Mouse (Mus musculus): ENCODE data around the gene Myl12a. TPM values are rescaled to one million over a fixed set of nuclear protein-coding genes. Genes with fewer than 3 reads are reported as not detected.

The Myl12a gene
- total RNA-seq, 2 experiments from 2014 or later: 36.0 to 37.1 TPM

DNA sequence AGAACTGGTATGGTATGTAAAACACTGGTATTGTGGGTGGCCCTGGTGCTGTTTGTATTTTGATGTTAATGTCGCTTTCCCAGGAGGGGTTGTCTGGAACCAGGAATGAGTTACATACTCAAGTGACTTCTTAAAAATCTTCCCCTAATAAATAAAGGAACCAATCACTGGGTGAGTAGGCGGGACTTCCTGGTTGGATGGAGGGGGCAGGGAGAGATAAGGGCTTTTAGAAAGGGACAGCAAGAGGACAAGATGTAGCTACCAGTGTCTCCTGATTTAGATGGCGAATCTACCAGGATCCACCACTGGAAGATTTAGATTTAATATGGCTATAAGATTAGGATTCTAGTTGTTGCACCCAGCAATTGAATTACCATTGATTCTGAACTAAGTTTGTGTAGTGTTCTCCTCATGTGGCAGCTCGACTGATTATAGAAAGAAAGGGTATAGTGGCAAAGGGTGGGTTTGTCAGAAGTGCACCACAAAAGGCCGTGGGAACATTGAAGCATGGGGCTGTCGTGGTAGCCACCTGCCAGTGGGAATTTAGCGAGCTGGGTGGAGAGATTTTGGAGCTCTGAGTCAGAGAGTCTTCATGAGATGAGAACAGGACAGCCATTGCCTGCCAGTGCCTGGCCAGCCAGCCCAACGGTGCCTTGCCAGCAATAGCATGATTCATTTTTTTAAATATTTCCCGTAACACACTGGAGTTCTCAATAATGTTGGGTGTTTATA lies 9.4 kb upstream of the Myl12a start:
- no peak for DNase-seq (ENCODE audit: low spot score in 2 of 2)

DNA sequence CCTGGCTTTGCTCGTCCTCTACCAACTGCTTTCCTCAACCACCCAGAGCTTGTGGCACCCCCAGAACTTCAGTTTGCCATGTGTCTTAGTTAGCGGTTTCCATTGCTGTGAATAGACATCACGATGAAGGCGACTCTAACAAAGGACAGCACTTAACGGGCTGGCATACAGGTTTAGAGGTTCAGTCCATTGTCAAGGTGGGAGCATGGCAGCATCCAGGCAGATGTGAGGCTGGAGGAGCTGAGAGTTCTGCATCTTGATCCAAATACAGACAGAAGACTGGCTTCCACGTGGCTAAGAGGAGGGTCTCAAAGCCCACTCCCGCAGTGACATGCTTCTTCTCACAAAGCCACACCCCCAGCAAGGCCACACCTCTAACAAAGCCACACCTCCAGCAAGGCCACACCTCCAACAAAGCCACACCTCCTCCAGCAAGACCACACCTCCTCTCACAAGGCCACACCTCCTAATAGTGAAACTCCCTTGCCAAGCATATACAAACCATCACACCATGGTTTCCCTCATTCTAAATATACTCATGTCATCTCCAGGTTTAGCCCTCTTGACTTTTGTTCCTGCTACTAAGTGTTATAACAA lies 8.1 kb upstream of the Myl12a start:
- DNase-seq (ENCODE audit: low spot score in 2 of 2): no peak

DNA sequence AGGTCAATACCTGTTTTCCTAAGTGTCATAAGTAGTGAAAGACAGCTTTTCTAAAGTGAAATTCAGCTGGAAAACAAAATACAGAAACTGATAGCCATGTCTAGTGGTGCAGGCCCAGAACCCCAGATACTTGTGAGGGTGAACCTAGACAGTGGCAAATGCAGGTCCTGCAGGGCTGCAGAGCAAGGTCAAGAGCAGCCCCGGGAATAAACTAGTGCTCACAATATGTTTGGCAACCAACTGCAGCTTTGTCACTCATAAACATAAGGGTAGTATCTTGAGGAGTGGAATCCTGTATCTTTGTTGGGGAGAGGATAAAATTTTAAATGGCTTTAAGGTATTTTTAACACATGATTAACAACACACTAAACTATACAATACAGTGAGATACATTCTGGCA lies 7.1 kb upstream of the Myl12a start:
- no peak for DNase-seq (ENCODE audit: low spot score in 2 of 2)

DNA sequence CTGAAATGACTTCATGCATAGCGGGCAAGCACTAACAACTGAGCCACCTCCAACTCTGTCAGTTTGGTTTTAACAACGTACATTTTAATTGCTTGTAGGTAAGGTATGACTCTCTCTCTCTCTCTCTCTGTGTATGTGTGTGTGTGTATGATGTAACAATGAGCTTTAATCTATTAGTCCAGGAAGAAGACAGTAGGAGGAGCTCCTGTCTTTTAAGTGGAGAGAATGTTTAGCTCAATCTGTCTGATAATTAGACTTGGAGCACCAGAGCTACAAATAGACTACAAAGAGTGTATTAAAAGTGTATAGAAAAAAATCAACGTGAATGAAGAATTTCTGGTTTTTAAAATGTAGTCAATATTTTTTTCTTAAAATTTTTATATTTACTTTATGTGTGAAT lies 6.0 kb upstream of the Myl12a start:
- DNase-seq (ENCODE audit: low spot score in 2 of 2): no peak

DNA sequence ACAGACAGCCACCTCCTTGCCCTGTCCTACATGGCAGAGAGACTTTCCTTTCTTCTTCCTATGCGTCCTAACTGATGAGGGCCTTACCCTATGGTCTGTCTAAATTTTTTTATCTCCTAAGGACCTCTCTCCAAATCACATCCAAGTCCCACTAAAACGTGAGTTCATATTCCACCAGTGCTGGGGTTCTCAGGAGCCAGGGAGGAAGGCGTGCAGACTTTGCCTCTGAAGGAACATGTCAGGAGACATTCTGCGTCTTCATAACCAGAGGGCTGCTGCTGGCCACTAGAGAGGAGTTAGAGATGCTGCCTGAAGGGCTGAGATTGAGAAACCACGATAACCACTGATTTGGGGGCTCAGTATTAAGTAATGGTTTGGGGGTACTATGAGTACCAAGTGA lies 4.3 kb upstream of the Myl12a start:
- no peak for DNase-seq (ENCODE audit: low spot score in 2 of 2)

DNA sequence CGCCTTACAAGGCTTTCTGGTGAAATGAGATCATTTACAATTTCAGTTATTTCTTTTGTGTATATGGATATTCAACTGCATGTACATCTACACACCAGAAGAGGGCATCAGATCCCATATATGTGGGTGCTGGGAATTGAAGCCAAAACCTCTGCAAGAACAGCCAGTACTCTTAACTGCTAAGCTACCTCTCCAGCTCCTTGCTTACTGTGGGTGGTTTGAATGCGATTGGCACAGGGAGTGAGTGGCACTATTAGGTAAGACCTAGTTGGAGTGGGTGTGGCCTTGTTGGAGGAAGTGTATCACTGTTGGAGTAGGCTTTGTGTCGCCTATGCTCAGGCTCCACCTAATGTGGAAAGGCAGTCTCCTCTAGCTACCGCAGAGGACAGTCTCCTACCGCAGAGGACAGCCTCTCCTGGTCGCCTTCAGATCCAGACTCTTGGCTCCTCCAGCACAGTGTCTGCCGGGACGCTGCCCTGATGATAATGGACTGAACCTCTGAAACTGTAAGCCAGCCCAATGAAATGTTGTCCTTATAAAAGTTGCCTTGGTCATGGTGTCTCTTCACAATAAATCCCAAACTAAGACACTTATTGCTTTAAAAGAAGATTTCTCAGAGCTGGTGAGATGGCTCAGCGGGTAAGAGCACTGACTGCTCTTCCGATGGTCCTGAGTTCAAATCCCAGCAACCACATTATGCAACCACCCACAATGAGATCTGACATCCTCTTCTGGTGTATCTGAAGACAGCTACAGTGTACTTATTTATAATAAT lies 1.7 kb upstream of the Myl12a start:
- no peak for DNase-seq (ENCODE audit: low spot score in 2 of 2)

DNA sequence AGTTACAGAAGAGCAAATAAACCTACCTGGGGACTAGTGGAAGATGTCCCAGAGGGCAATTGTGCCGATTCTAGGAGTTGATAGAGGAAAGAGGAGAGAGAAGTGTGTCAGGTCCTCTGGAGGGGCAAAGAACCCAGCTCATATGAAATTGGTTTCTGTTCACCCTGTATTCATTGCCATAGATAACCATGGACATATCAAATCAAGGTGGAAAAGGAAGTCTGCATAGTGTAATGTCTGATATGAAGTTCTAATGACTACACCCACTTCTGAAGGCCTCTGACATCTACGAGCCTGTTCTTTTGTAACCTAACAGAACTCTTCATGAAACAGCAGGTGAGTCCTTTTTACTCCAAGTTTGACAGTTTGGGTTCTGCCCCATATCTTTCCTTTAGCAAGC lies 1.0 kb upstream of the Myl12a start:
- DNase-seq (ENCODE audit: low spot score in 2 of 2): no peak

DNA sequence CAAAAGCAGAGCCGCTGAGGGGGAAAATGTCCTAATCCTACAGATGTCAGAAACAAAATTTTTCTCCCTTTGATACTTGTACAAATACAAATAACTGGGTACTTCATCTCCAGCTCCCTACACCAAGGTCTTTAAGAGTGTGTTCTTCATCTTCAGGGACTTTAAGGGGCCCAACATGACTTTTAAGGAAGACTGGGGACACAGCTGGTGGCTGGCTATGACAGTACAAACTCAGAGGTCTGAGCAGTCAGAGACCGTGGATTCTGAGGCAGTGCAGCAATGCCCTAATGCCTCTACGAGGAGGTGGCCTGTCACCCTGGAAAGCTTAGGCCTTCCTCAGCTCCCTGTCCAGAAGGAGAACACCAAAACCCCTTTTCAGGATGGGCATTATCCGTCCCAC lies 434 bp upstream of the Myl12a start:
- no peak for DNase-seq (ENCODE audit: low spot score in 2 of 2)

DNA sequence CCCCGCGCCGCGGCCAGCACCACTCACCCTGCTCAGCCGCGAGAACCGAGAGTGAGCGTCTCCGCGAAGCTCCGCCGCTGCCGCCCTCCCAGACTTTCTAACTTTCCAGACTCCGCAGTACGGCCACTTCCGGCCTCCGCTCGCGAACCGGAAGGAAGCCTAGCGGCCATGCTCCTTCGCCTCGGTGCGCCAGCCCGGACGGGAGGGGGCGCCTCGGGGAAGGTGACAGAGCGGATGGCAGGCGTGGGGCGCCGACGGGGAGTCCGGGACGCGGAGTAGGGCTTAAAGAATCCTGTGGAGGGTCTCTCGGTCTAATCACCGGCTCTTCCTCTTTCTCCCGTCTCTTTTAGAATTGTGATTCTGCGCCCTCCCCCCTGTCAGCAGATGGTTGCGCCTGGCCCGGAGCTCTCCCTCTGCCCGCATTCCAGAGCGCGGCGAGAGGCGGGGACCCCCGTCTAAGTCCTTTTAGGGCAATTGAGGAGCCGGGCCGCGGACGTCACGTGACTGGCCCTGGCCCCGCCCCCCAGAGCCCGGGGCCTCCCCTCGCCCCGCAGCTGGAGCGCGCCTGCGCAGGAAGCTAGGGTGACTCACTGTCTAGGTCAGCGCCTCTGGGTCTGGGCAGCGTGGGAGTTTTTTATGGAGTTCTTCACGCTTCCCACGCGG lies 466 bp downstream of the Myl12a start, which contains the start of gene Myom1:
Myom1 (plus strand) TSS at position 553 of the 663 bp plus-strand sequence.
- DNase-seq (ENCODE audit: low spot score in 2 of 2): peak; percentile 96 to 98

DNA sequence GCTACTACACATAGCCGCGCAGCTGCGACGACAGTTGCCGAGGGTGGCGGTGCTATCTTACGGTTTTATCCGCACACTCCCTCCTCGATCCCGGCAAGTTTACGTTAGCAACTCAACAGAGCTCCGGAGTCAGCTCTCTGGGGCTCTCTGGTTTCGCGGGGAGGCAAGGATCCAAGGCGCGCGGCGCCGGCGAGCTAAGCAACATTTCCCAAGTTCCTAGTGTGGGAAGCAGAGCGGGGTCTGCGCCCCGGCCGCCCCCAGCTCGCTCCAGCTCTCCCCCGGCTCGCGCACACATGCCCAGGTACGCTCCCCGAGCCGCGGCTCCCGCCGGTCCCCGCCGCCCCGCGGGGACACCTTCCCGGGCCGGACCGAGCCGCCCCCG lies 988 bp downstream of the Myl12a start:
- peak in 1 of 2 experiments; percentile 45 for DNase-seq (ENCODE audit: low spot score in 2 of 2)

DNA sequence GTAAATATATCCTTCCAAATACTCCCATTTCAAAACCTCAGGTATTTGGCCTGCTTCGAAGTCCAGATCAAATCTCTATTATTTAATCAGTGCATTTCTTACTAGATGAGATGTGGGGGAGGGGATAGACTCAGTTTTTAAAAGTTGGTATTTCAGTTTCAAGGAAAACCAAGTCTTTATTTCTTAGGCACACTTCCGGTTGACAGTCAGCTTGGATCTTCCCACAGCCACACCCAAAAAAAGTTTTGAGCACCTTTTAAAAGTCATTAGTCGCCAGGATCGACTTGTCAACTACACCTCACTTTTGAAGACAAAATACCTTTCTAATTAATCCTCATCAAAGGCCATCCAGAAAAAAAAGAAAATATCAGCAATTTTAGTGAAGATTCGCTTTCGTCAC lies 1.6 kb downstream of the Myl12a start:
- DNase-seq (ENCODE audit: low spot score in 2 of 2): no peak

DNA sequence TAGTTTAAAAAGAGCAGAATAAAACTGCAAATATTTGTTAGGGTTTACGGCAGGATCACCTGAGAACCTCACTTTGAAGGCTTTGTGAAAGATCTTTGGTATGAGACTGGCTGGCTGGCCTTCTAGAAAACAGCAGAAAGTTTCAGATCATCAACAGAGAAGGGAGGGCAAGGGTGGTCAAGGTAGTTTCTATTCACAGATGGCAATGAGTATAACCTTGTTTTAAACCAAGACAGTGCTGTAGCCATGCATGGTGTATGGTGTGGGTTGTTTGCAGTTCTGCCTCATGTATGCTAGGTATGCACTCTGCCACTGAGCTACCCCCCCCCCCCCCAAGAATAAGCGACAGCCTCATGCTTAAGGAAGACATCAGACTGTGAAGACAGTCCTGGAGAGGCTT lies 2.4 kb downstream of the Myl12a start:
- DNase-seq (ENCODE audit: low spot score in 2 of 2): no peak

DNA sequence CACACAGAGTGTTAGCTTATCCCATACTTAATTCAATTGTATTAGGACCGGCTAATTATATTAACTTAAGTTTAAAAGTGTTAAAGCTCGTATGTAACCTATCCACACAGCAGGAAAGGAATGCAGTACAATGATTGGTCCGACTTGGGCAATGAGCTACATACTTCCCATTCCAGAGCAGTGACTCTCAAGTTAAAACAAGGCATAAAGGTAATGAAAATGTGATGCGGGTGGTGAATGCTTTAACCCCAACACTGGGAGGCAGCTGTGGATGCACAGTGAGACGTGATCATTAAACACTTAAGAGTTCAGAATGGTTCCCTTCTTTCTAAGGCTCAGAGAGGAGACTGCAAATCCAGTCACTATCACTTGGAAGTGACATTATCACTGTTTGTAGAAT lies 3.5 kb downstream of the Myl12a start:
- DNase-seq (ENCODE audit: low spot score in 2 of 2): no peak

DNA sequence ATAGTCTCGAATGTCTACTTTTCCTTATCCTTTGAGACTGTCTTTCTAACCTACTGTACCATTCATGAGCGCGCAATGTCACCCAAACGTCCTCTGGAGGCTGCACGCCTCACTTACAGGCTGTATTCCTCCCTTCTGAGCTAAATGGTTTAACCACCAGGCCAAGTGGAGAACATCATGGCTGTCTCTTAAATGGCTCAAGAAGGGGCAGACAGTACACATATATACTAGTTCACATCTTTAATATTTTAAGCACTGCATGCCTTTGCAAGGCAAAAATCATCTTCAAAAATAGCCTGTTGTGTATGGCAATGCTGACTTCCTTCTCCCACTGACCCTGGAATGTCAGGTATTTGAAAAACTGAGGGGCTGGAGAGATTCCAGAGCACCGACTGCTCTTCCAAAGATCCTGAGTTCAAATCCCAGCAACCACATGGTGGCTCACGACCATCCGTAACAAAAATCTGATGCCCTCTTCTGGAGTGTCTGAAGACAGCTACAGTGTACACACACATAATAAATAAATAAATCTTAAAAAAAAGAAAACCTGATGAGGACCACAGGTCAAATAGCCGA lies 4.2 kb downstream of the Myl12a start:
- no peak for DNase-seq (ENCODE audit: low spot score in 2 of 2)

DNA sequence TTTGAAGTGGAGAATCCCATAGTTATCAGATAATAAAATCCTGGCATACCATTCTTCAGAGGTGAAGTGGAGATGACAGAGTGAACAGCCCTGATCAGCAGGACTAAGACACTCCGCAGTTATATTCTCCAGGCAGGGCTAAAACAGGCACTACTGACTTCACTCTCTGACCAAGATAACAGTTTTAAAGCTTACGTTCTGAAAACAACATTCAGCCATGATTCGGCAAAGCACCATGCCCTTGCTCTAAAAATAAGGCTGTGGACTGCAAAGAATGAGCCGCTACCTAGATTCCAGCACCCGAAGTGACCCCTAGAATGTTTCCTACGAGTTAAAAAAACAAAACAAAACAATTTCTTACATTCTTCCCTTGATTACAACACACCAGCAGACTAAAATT lies 4.8 kb downstream of the Myl12a start:
- DNase-seq (ENCODE audit: low spot score in 2 of 2): no peak

DNA sequence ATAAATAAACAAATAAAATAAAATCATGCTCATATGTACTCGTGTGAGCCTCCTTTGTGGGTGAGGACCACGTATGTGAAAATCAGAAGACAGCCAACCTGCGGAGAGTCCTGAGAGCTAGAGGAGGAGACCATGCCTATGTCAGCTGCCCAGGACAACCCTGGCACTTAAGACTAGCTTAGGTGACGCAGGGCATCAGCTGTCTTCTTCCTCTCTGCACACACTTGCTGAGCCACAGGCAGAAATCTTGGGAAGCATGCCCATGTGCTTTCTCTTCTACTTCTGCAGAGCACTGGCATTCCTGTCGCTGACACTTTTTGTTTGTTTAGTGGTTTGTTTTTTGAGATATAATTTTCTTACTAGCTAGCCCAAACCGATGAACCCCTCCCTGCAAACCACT lies 7.1 kb downstream of the Myl12a start:
- no peak for DNase-seq (ENCODE audit: low spot score in 2 of 2)

DNA sequence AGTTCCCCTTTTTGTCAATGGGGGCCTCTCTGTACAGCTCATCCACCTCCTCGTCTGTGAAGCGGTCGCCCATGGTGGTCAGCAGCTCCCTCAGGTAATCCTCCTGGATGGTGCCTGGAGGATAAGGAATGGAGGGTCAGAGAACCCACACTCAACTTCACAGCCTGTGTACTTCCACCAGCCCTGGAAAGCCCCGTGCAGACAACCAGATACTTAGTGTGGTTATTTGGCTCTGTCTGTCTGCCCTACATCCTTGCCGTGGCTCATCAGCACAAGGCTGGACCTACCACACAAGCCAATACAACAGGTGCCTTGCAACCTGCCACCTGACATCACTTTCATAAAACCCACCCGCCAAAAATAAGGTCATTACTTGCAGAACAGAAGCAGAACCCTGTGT lies 8.0 kb downstream of the Myl12a start:
- DNase-seq (ENCODE audit: low spot score in 2 of 2): no peak

DNA sequence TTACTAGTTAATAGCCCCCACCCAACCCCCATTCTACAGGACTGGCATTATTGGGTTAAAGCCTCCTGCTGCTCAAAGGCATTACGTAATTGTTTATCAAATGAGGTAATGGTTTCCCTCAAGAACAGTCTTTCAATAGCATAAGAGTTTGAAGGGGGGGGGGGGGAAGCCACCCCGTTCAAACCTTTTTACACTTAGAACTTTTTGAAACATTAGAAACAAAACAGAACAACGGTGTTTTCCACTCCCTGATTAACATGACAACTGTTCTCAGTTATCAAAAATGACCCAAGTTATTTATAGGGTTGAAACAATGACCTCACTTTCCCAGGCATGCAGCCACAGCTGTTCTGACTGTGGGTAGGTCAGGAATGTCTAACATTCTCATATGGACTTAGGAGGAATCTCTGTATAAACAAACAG lies 9.3 kb downstream of the Myl12a start:
- no peak for DNase-seq (ENCODE audit: low spot score in 2 of 2)

DNA sequence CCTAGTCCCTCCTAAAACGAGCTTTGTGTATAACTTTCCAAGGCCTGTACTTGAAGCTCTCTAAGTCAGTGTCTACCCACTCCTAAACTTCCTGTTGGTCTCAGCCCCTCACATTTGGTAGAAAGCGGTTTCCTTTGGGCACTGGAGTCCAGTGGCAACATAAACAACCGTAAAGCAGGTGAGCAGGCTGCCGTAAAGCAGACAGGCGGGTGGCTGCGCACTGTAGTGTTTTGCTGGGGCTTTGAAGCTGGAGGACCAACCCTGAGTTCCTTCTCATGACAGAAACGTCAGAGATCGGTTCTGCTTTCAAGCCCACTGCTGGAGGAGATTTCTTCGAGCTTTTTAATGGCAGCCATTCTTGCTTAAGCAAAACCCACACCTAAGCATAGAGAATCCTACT lies 10.0 kb downstream of the Myl12a start:
- no peak for DNase-seq (ENCODE audit: low spot score in 2 of 2)

DNA sequence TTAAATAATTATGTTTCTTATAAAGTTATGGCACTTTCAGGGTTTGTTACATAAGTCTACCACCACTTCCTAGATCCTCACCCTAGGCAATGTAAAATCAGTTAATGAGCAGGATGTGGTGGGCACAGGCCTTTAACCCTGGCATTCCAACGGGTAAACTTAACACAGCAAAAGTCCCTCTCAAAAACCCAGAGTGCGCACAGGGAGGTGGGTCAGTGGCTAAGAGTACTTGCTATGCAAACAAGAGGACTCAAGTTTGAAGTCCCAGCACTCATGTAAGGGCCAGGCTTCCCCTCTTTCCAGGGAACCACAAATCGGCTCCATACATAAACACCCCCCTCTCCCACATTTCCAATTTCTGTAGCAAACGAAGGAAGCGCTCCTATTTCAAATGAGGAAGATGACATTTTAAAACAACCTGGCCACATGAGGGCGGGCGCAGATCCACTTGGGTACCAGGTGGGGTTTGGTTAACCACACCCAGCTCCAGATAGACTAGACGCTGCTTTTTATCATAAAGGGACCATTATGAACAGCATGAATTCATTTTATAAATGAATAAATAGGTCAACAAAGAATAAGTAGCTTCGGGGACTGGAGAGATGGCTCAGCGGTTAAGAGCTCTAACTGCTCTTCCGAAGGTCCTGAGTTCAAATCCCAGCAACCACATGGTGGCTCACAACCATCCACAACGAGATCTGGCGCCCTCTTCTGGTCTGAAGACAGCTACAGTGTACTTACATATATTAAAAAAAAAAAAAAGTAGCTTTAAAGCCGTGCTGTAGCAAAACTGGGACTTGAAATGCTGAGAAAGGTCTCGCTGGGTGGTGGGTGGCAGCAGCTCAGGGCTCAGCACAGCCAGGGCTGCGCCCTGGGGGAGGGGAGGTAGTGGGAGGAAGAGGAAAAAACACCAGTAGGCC lies 10.7 kb downstream of the Myl12a start:
- DNase-seq (ENCODE audit: low spot score in 2 of 2): no peak

Data from layer of hippocampus, adult 18-20 months (tissue).